ENCODE assay signal across 13 mouse cellular contexts in genomic region chr4:128692149-128692925, GRCm38 (mm10). TPM values are rescaled to one million over a fixed set of nuclear protein-coding genes. Genes with fewer than 3 reads are reported as not detected.
DNase-seq lines count a peak whose midpoint lies in the region; ATAC-seq and TF ChIP-seq lines count a peak whose summit lies in the region.
"Had no signal": no experiment of that assay in that cellular context is flagged by ENCODE, and none has a peak within 500 bp of the region (broad histone marks: within the 10 kb centered on the region; RNA-seq: fewer than 3 reads in every experiment).

No protein-coding gene starts in this region.

- H3K4me3 ChIP-seq in kidney, embryonic 16.5 days (ENCODE audit: low read length): no peak overlapping the region
- H3K4me3 ChIP-seq in forebrain, embryonic 12.5 days (replicated peaks): no peak overlapping the region
- H3K4me3 ChIP-seq in limb, embryonic 12.5 days (replicated peaks): no peak overlapping the region
- H3K4me3 ChIP-seq: heart, embryonic 12.5 days had no signal

- peaks cover 4% of the 10 kb centered on the region; the same call in 1 of the 2 replicates for H3K9me3 ChIP-seq in kidney, embryonic 16.5 days (ENCODE audit: low read length)
- H3K9me3 ChIP-seq in forebrain, embryonic 12.5 days: 0 out of 2 replicates have a peak, but pooled peaks cover 2% of the 10 kb centered on the region
- H3K9me3 ChIP-seq in limb, embryonic 12.5 days: peaks cover 5% of the 10 kb centered on the region; the same call in 1 of the 2 replicates

- DNase-seq in kidney, adult 8-10 months: no peak
- peak; percentile 81 for DNase-seq in brain, embryonic 14.5 days (ENCODE audit: low read depth)
- DNase-seq in gastrocnemius, postnatal 14 days: no peak
- DNase-seq in MN1 (ENCODE audit: low spot score): no peak
- no peak for DNase-seq in thymus, adult 18-20 months
- DNase-seq: kidney, adult 18-20 months; right cerebral cortex, postnatal 14 days had no signal

- no peak for TF ChIP-seq POLR2A in brain, embryonic 14.5 days (IDR thresholded peaks at IDR 0.05; ENCODE audit: borderline replicate concordance, extremely low read depth, insufficient read depth, insufficient read length, poor library complexity, severe bottlenecking)

- H3K4me2 ChIP-seq in kidney, embryonic 16.5 days (replicated peaks; ENCODE audit: low read depth, low read length): no peak overlapping the region
- H3K4me2 ChIP-seq in forebrain, embryonic 12.5 days: no peak overlapping the region
- H3K4me2 ChIP-seq in limb, embryonic 12.5 days: peak overlapping the region; percentile 30; the same call in 1 of the 2 replicates
- H3K4me2 ChIP-seq: heart, embryonic 12.5 days had no signal

- TF ChIP-seq CTCF in brain, embryonic 14.5 days (IDR thresholded peaks at IDR 0.05; ENCODE audit: borderline replicate concordance, extremely low read depth, insufficient read depth, insufficient read length): no peak

- H3K4me1 ChIP-seq in kidney, embryonic 16.5 days (ENCODE audit: insufficient read depth, low read length): peaks cover 73% of the 10 kb centered on the region
- peaks cover 62% of the 10 kb centered on the region for H3K4me1 ChIP-seq in forebrain, embryonic 12.5 days
- H3K4me1 ChIP-seq in limb, embryonic 12.5 days (replicated peaks): peaks cover 94% of the 10 kb centered on the region

- WGBS in kidney, embryonic 16.5 days: 39% methylated on average over 14 of the region's 15 CpGs
- WGBS in forebrain, embryonic 12.5 days: 65% methylated on average over 14 of the region's 15 CpGs
- WGBS in limb, embryonic 12.5 days: 43% methylated on average over 14 of the region's 15 CpGs

- intact Hi-C loops in gastrocnemius, postnatal 14 days (cut with DNase I; ENCODE audit: low total_unique reads): no loop called here

- ATAC-seq in kidney, embryonic 16.5 days (ENCODE audit: low FRiP score, low TSS enrichment): peak; percentile 32; the same call in 1 of the 2 replicates
- no peak for ATAC-seq in forebrain, embryonic 12.5 days (ENCODE audit: low FRiP score)
- ATAC-seq in limb, embryonic 12.5 days (ENCODE audit: insufficient number of reproducible peaks, insufficient read depth, low FRiP score, low TSS enrichment, low read depth): peak; percentile 54
- ATAC-seq: lung, postnatal 0 days had no signal

- H3K27me3 ChIP-seq in kidney, embryonic 16.5 days (ENCODE audit: insufficient read depth, low read length): no peaks in the 10 kb centered on the region
- H3K27me3 ChIP-seq in forebrain, embryonic 12.5 days: no peaks in the 10 kb centered on the region
- H3K27me3 ChIP-seq in limb, embryonic 12.5 days: no peaks in the 10 kb centered on the region
- H3K27me3 ChIP-seq: CH12.LX; heart, embryonic 12.5 days had no signal

- H3K36me3 ChIP-seq in kidney, embryonic 16.5 days (ENCODE audit: insufficient read depth, low read length): no peaks in the 10 kb centered on the region
- no peaks in the 10 kb centered on the region for H3K36me3 ChIP-seq in forebrain, embryonic 12.5 days (replicated peaks)
- no peaks in the 10 kb centered on the region for H3K36me3 ChIP-seq in limb, embryonic 12.5 days
- H3K36me3 ChIP-seq: heart, embryonic 12.5 days had no signal

- no peak overlapping the region for H3K9ac ChIP-seq in kidney, embryonic 16.5 days (replicated peaks; ENCODE audit: low read length)
- H3K9ac ChIP-seq in forebrain, embryonic 12.5 days: no peak overlapping the region
- no peak overlapping the region for H3K9ac ChIP-seq in limb, embryonic 12.5 days (replicated peaks)
- H3K9ac ChIP-seq: heart, embryonic 12.5 days had no signal

- H3K27ac ChIP-seq in kidney, embryonic 16.5 days (ENCODE audit: low read length): peak overlapping the region; percentile 61
- 0 out of 2 replicates have a peak overlapping the region, but pooled peaks have one; percentile 36 for H3K27ac ChIP-seq in forebrain, embryonic 12.5 days
- peak overlapping the region; percentile 86 for H3K27ac ChIP-seq in limb, embryonic 12.5 days

RNA-seq across cellular contexts. Expression of gene Phc2, which starts 37.8 kb away (rescaled TPM):
- polyA plus RNA-seq in kidney, embryonic 16.5 days (2015; fragmentation: Nextera tagmentation; extraction: Ambion mirVana): 19.4 and 21.4 TPM in 2 replicates
- polyA plus RNA-seq in brain, embryonic 14.5 days (2012; rRNA removed): 193 and 196 TPM in 2 replicates
- polyA plus RNA-seq in forebrain, embryonic 12.5 days (2016; fragmentation: Nextera tagmentation; extraction: Ambion mirVana): 56.1 and 148 TPM in 2 replicates
- polyA plus RNA-seq in limb, embryonic 12.5 days (2016; fragmentation: Nextera tagmentation; extraction: Ambion mirVana): 69.0 and 81.6 TPM in 2 replicates
- 10 to 100 TPM; 27.1 to 27.9 TPM for total RNA-seq in gastrocnemius, postnatal 14 days (2021)

Comparison
In these comparisons a context has a peak if more than half of its experiments do, and no peak if none do; other contexts are left out.
1. H3K27ac ChIP-seq: peak in every context shown above with its lines; median percentile 86 in limb, embryonic 12.5 days; 61 in kidney, embryonic 16.5 days; 36 in forebrain, embryonic 12.5 days.